Mouse (Mus musculus) neural tube, embryonic 13.5 days (tissue): ENCODE data around the gene Nhej1. TPM values are rescaled to one million over a fixed set of nuclear protein-coding genes. Genes with fewer than 3 reads are reported as not detected.
A peak's percentile ranks its signal among the peaks of the same experiment; 100 is the strongest.

ENCODE experiments used
- ATAC-seq: fragments of 200-750 bp; cut with Nextera tagmentation; 2 replicates; pipeline ENCODE4 v1.8.0; 2017; ENCODE audit warnings: low read depth, mild to moderate bottlenecking, moderate TSS enrichment, moderate library complexity
- H3K27ac ChIP-seq: fragments of 300-500 bp; sonication (generic); replicated peaks from 2 replicates; pipeline ENCODE4 v1.5.1; 2015; ENCODE audit warnings: moderate library complexity, mild to moderate bottlenecking, inconsistent platforms
- H3K27me3 ChIP-seq: fragments of 300-500 bp; sonication (generic); 2 replicates; pipeline ENCODE4 v1.6.1; 2015; ENCODE audit warnings: mild to moderate bottlenecking, inconsistent platforms
- H3K36me3 ChIP-seq: fragments of 300-500 bp; sonication (generic); 2 replicates; pipeline ENCODE4 v1.6.1; 2015; ENCODE audit warnings: mild to moderate bottlenecking, inconsistent platforms
- H3K4me1 ChIP-seq: fragments of 300-500 bp; sonication (generic); replicated peaks from 2 replicates; pipeline ENCODE4 v1.6.1; 2015; ENCODE audit warnings: inconsistent platforms
- H3K4me2 ChIP-seq: fragments of 300-500 bp; sonication (generic); 2 replicates; pipeline ENCODE4 v1.6.1; 2015; ENCODE audit warnings: inconsistent platforms, mild to moderate bottlenecking, moderate library complexity
- H3K4me3 ChIP-seq: fragments of 300-500 bp; sonication (generic); 2 replicates; pipeline ENCODE4 v1.5.1; 2015; ENCODE audit warnings: mild to moderate bottlenecking, inconsistent platforms
- H3K9ac ChIP-seq: fragments of 300-500 bp; sonication (generic); 2 replicates; pipeline ENCODE4 v1.6.1; 2015; ENCODE audit warnings: moderate library complexity, mild to moderate bottlenecking, inconsistent platforms
- H3K9me3 ChIP-seq: fragments of 300-500 bp; sonication (generic); 2 replicates; pipeline ENCODE4 v1.6.1; 2016; ENCODE audit warnings: inconsistent platforms
- WGBS: fragments of 180-500 bp; shearing (Covaris S2); methylation state at CpG from one replicate; pipeline ENCODE4 v1.1.7; 2015; 5-methylcytosine and 5-hydroxymethylcytosine counted together
- polyA plus RNA-seq: library from polyadenylated mRNA; unstranded; fragments of >200 nt; fragmentation: Nextera tagmentation; extraction: Ambion mirVana; gene quantifications from 2 replicates; pipeline ENCODE4 v1.2.1, GENCODE M21; 2015

Nhej1 gene
- polyA plus RNA-seq, 1 experiment from 2014 or later: 8.5 TPM

GRCm38 (mm10) chr1:74962853-74963227, 162.2 kb downstream of the Nhej1 start:
- no peaks in the 10 kb centered on the region for H3K36me3 ChIP-seq
- ATAC-seq: no peak
- H3K4me2 ChIP-seq: no peak overlapping the region
- no peak overlapping the region for H3K9ac ChIP-seq
- no peak overlapping the region for H3K27ac ChIP-seq
- H3K4me3 ChIP-seq: no peak overlapping the region
- no peaks in the 10 kb centered on the region for H3K9me3 ChIP-seq
- WGBS: 86% methylated on average over 5 of the region's 5 CpGs
- peaks cover 9% of the 10 kb centered on the region for H3K27me3 ChIP-seq
- H3K4me1 ChIP-seq: peaks cover 9% of the 10 kb centered on the region

GRCm38 (mm10) chr1:74962126-74962852, 162.7 kb downstream of the Nhej1 start:
- no peak for ATAC-seq
- Histone ChIP-seq H3K36me3 (no peaks in the 10 kb centered on the region), H3K9ac (no peak overlapping the region), H3K4me2 (no peak overlapping the region), H3K27me3 (peaks cover 15% of the 10 kb centered on the region), H3K4me1 (peaks cover 9% of the 10 kb centered on the region), H3K27ac (no peak overlapping the region), H3K4me3 (no peak overlapping the region), H3K9me3 (no peaks in the 10 kb centered on the region)
- 70% methylated on average over 5 of the region's 5 CpGs for WGBS

GRCm38 (mm10) chr1:74961722-74962121, 163.3 kb downstream of the Nhej1 start:
- Histone ChIP-seq H3K4me1 (peaks cover 9% of the 10 kb centered on the region), H3K27me3 (peaks cover 21% of the 10 kb centered on the region), H3K36me3 (no peaks in the 10 kb centered on the region), H3K4me3 (no peak overlapping the region), H3K9ac (no peak overlapping the region), H3K4me2 (no peak overlapping the region), H3K9me3 (no peaks in the 10 kb centered on the region), H3K27ac (no peak overlapping the region)
- WGBS: 93% methylated on average over 7 of the region's 7 CpGs
- no peak for ATAC-seq

- peaks cover 6% of the 10 kb centered on the region for H3K4me1 ChIP-seq
- no peak for ATAC-seq
- no peak overlapping the region for H3K4me2 ChIP-seq
- no peak overlapping the region for H3K4me3 ChIP-seq
- WGBS: 95% methylated on average over 7 of the region's 7 CpGs
- peaks cover 33% of the 10 kb centered on the region for H3K27me3 ChIP-seq
- H3K36me3 ChIP-seq: no peaks in the 10 kb centered on the region
- no peak overlapping the region for H3K9ac ChIP-seq
- no peak overlapping the region for H3K27ac ChIP-seq
- no peaks in the 10 kb centered on the region for H3K9me3 ChIP-seq
Observed at GRCm38 (mm10) chr1:74960059-74960458, 164.9 kb downstream of the Nhej1 start.

- ATAC-seq: no peak
- WGBS: 1% methylated on average over 54 of the region's 55 CpGs
- Histone ChIP-seq H3K27me3 (peaks cover 95% of the 10 kb centered on the region), H3K4me1 (peaks cover 42% of the 10 kb centered on the region), H3K27ac (no peak within 1 kb of the TSS), H3K36me3 (no peaks in the 10 kb centered on the region), H3K9me3 (no peaks in the 10 kb centered on the region), H3K9ac (peak within 1 kb of the TSS; percentile 46; the same call in 1 of the 2 replicates), H3K4me2 (peak within 1 kb of the TSS; percentile 57), H3K4me3 (peak within 1 kb of the TSS; percentile 31)
Observed at GRCm38 (mm10) chr1:74951556-74952210, 173.3 kb downstream of the Nhej1 start, which contains the start of gene Ihh. Gene Ihh (minus strand): TSS chr1:74951672.

- Histone ChIP-seq H3K36me3 (no peaks in the 10 kb centered on the region), H3K27ac (no peak overlapping the region), H3K4me1 (peaks cover 42% of the 10 kb centered on the region), H3K4me3 (peak overlapping the region; percentile 31), H3K4me2 (peak overlapping the region; percentile 57), H3K9ac (peak overlapping the region; percentile 46; the same call in 1 of the 2 replicates), H3K27me3 (peaks cover 99% of the 10 kb centered on the region), H3K9me3 (no peaks in the 10 kb centered on the region)
- no peak for ATAC-seq
- under 1% methylated on average over 79 of the region's 84 CpGs for WGBS
Observed at GRCm38 (mm10) chr1:74950576-74951490, 174.2 kb downstream of the Nhej1 start.

- H3K4me1 ChIP-seq: peaks cover 42% of the 10 kb centered on the region
- ATAC-seq: no peak
- peak overlapping the region; percentile 31 for H3K4me3 ChIP-seq
- H3K36me3 ChIP-seq: no peaks in the 10 kb centered on the region
- peaks cover 100% of the 10 kb centered on the region for H3K27me3 ChIP-seq
- peak overlapping the region; percentile 57; the same call in 1 of the 2 replicates for H3K4me2 ChIP-seq
- H3K27ac ChIP-seq: no peak overlapping the region
- H3K9me3 ChIP-seq: no peaks in the 10 kb centered on the region
- H3K9ac ChIP-seq: no peak overlapping the region
- WGBS: 1% methylated on average over 16 of the region's 16 CpGs
Observed at GRCm38 (mm10) chr1:74950066-74950465, 174.9 kb downstream of the Nhej1 start.

- Histone ChIP-seq H3K4me2 (no peak overlapping the region), H3K4me3 (no peak overlapping the region), H3K9ac (no peak overlapping the region), H3K36me3 (no peaks in the 10 kb centered on the region), H3K4me1 (peaks cover 42% of the 10 kb centered on the region), H3K9me3 (no peaks in the 10 kb centered on the region), H3K27me3 (peaks cover 100% of the 10 kb centered on the region), H3K27ac (no peak overlapping the region)
- ATAC-seq: 0 out of 2 replicates have a peak, but pooled peaks have one; percentile 8
- 4% methylated on average over 24 of the region's 24 CpGs for WGBS
Observed at GRCm38 (mm10) chr1:74949666-74950050, 175.3 kb downstream of the Nhej1 start.

GRCm38 (mm10) chr1:74948784-74949665, 176.0 kb downstream of the Nhej1 start:
- H3K4me2 ChIP-seq: peak overlapping the region; percentile 55
- no peaks in the 10 kb centered on the region for H3K9me3 ChIP-seq
- peak; percentile 75 for ATAC-seq
- H3K4me3 ChIP-seq: no peak overlapping the region
- no peak overlapping the region for H3K9ac ChIP-seq
- no peaks in the 10 kb centered on the region for H3K36me3 ChIP-seq
- no peak overlapping the region for H3K27ac ChIP-seq
- H3K27me3 ChIP-seq: peaks cover 98% of the 10 kb centered on the region
- peaks cover 42% of the 10 kb centered on the region for H3K4me1 ChIP-seq
- WGBS: 2% methylated on average over 20 of the region's 20 CpGs

- 2% methylated on average over 41 of the region's 41 CpGs for WGBS
- Histone ChIP-seq H3K36me3 (no peaks in the 10 kb centered on the region), H3K27me3 (peaks cover 98% of the 10 kb centered on the region), H3K4me2 (peak overlapping the region; percentile 55), H3K4me3 (peak overlapping the region; percentile 30), H3K9ac (peak overlapping the region; percentile 64), H3K9me3 (no peaks in the 10 kb centered on the region), H3K27ac (no peak overlapping the region), H3K4me1 (peaks cover 42% of the 10 kb centered on the region)
- 0 out of 2 replicates have a peak, but pooled peaks have one; percentile 16 for ATAC-seq
Observed at GRCm38 (mm10) chr1:74947986-74948670, 176.9 kb downstream of the Nhej1 start.
